Mouse (Mus musculus): Measurements from ENCODE around the gene Eci2. TPM values are rescaled to one million over a fixed set of nuclear protein-coding genes. Genes with fewer than 3 reads are reported as not detected.
A peak's percentile ranks its signal among the peaks of the same experiment; 100 is the strongest.
"Not testable (repeated sequence)": the region's sequence is repeated elsewhere in the genome, so short reads cannot be mapped to it uniquely, and the experiment has no call there.

Gene Eci2
- polyA plus RNA-seq, 1 experiment = 82.4 TPM

DNA sequence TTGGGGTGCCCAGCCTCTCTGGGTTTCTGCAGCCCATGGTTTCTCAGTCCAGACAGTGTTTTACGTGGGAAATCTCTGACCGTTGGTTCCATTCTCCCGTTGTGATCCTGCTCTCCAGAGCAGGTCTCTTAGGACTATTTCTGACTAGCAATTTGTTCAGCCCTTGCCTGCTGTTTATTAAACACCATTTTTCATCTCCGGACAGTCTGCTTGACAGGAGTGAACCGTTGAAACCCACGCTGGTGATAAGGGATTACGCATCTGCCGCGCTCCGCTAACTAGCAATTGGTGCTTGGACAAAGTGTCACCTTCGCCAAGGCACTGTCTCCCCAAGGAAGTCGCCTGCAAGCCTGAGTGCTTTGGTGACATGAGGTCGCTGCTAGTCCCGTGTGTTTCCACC lies 62.5 kb downstream of the Eci2 start:
- Histone ChIP-seq H3K36me3 (ENCODE audit: control insufficient read depth, insufficient read depth, low read length) (no peaks in the 10 kb centered on the region), H3K4me1 (replicated peaks; ENCODE audit: control insufficient read depth, insufficient read depth, low read length) (peaks cover 11% of the 10 kb centered on the region), H3K27me3 (ENCODE audit: control insufficient read depth, insufficient read depth, low read length) (peaks cover 15% of the 10 kb centered on the region), H3K4me3 (ENCODE audit: control insufficient read depth, insufficient read depth, low read length) (no peak overlapping the region), H3K27ac (ENCODE audit: control insufficient read depth, insufficient read depth, low read length) (no peak overlapping the region)
- WGBS = 14% methylated on average over 14 of the region's 14 CpGs
- TF ChIP-seq CTCF (IDR thresholded peaks at IDR 0.05; ENCODE audit: borderline replicate concordance, control insufficient read depth, extremely low read depth, insufficient read depth, low read length, poor library complexity) = no peak
- no peak for TF ChIP-seq POLR2A (IDR thresholded peaks at IDR 0.05; ENCODE audit: control insufficient read depth, extremely low read depth, insufficient read depth, low read length, poor library complexity)
- DNase-seq = no peak

DNA sequence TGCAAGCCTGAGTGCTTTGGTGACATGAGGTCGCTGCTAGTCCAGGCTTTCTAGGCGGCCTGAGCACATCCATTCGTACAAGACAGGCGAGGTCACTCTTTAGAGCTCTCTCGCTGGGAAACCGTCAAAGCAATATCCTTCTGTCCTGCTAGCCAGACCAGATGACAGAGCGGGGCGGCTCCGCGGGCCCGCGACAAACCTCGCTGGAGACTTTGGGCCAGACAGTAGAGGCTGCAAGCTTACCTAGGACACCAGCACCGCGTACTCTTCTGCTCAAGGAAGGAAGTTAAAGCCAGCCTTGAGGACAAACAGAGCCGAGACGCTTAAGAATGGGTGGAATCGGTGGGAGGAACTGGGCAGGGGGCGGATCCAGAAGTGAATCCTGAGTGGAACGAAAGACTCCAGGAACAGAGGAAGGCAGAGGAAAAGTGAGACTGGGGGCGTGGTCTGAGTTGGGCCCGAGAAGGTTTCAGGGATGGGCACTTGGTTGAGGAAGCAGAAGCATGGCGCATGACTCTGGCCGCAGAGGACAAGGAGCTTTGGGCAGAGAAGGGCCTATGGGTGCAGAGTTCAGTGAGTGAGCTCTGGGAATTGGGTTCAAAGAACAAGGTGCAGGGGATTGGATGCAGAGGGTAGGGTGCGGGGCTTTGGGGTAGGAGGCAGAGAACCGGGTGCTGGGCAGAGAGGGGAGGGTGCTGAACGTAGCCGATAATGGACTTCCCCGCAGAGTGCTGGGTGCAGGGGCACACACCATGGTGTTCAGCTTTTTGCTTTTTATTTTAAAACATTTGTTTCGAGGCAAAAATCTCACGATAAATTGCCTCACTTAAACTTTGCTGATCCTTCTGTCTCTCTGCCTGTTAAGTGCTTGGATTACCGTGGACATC lies 63.1 kb downstream of the Eci2 start, which contains the start of gene Eci3:
Eci3 (minus strand) TSS at position 300 of the 887 bp plus-strand sequence.
- peaks cover 11% of the 10 kb centered on the region for H3K4me1 ChIP-seq (replicated peaks; ENCODE audit: control insufficient read depth, insufficient read depth, low read length)
- no peak for DNase-seq
- H3K36me3 ChIP-seq (ENCODE audit: control insufficient read depth, insufficient read depth, low read length) = no peaks in the 10 kb centered on the region
- no peak for TF ChIP-seq CTCF (IDR thresholded peaks at IDR 0.05; ENCODE audit: borderline replicate concordance, control insufficient read depth, extremely low read depth, insufficient read depth, low read length, poor library complexity)
- no peak for TF ChIP-seq POLR2A (IDR thresholded peaks at IDR 0.05; ENCODE audit: control insufficient read depth, extremely low read depth, insufficient read depth, low read length, poor library complexity)
- WGBS = 16% methylated on average over 32 of the region's 32 CpGs
- 0 out of 2 replicates have a peak within 1 kb of the TSS, but pooled peaks have one; percentile 4 for H3K4me3 ChIP-seq (ENCODE audit: control insufficient read depth, insufficient read depth, low read length)
- H3K27me3 ChIP-seq (ENCODE audit: control insufficient read depth, insufficient read depth, low read length) = peaks cover 15% of the 10 kb centered on the region
- no peak within 1 kb of the TSS for H3K27ac ChIP-seq (ENCODE audit: control insufficient read depth, insufficient read depth, low read length)

- Histone ChIP-seq H3K27me3 (ENCODE audit: control insufficient read depth, insufficient read depth, low read length) (peaks cover 13% of the 10 kb centered on the region), H3K36me3 (ENCODE audit: control insufficient read depth, insufficient read depth, low read length) (no peaks in the 10 kb centered on the region), H3K4me1 (replicated peaks; ENCODE audit: control insufficient read depth, insufficient read depth, low read length) (peaks cover 19% of the 10 kb centered on the region), H3K27ac (ENCODE audit: control insufficient read depth, insufficient read depth, low read length) (no peak overlapping the region), H3K4me3 (ENCODE audit: control insufficient read depth, insufficient read depth, low read length) (no peak overlapping the region)
- WGBS = 97% methylated on average over 4 of the region's 4 CpGs
- no peak for DNase-seq
- TF ChIP-seq CTCF (IDR thresholded peaks at IDR 0.05; ENCODE audit: borderline replicate concordance, control insufficient read depth, extremely low read depth, insufficient read depth, low read length, poor library complexity) (no peak), POLR2A (IDR thresholded peaks at IDR 0.05; ENCODE audit: control insufficient read depth, extremely low read depth, insufficient read depth, low read length, poor library complexity) (no peak)
Measured at GRCm38 (mm10) chr13:34960996-34961770, 65.7 kb downstream of the Eci2 start.

GRCm38 (mm10) chr13:34958158-34958557 lies 68.7 kb downstream of the Eci2 start:
- H3K27ac ChIP-seq (ENCODE audit: control insufficient read depth, insufficient read depth, low read length); DNase-seq; H3K4me3 ChIP-seq (ENCODE audit: control insufficient read depth, insufficient read depth, low read length); H3K27me3 ChIP-seq (ENCODE audit: control insufficient read depth, insufficient read depth, low read length); H3K36me3 ChIP-seq (ENCODE audit: control insufficient read depth, insufficient read depth, low read length): not testable (repeated sequence)
- WGBS = 98% methylated on average over 3 of the region's 3 CpGs
- H3K4me1 ChIP-seq (replicated peaks; ENCODE audit: control insufficient read depth, insufficient read depth, low read length) = peaks cover 11% of the 10 kb centered on the region

- Histone ChIP-seq H3K27ac (ENCODE audit: control insufficient read depth, insufficient read depth, low read length) (no peak overlapping the region), H3K4me1 (replicated peaks; ENCODE audit: control insufficient read depth, insufficient read depth, low read length) (peaks cover 11% of the 10 kb centered on the region), H3K27me3 (ENCODE audit: control insufficient read depth, insufficient read depth, low read length) (no peaks in the 10 kb centered on the region), H3K36me3 (ENCODE audit: control insufficient read depth, insufficient read depth, low read length) (no peaks in the 10 kb centered on the region), H3K4me3 (ENCODE audit: control insufficient read depth, insufficient read depth, low read length) (no peak overlapping the region)
- TF ChIP-seq CTCF (IDR thresholded peaks at IDR 0.05; ENCODE audit: borderline replicate concordance, control insufficient read depth, extremely low read depth, insufficient read depth, low read length, poor library complexity) = no peak
- no peak for TF ChIP-seq POLR2A (IDR thresholded peaks at IDR 0.05; ENCODE audit: control insufficient read depth, extremely low read depth, insufficient read depth, low read length, poor library complexity)
- 10% methylated on average over 4 of the region's 4 CpGs for WGBS
- peak; percentile 66 for DNase-seq
Measured at GRCm38 (mm10) chr13:34956901-34957300, 70.0 kb downstream of the Eci2 start.

DNA sequence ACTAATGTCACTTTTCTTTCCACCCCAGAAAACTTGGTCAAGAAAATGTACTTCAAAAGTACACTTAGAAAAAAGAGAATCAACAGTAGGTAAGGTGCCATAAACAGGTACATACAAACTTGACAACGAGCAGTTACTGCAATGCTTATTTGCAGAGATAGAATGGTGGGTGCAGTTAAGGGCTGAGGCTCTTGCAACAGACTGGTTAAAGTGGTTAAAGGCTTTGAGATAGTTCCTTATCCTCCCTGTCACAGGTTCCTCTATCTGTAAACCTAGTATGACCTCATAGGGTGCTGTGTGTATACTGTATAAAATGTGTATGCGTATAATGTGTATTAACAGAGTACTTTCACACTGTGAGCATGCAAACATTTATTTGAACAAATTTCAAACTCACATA lies 75.5 kb downstream of the Eci2 start:
- H3K4me3 ChIP-seq (ENCODE audit: control insufficient read depth, insufficient read depth, low read length); H3K36me3 ChIP-seq (ENCODE audit: control insufficient read depth, insufficient read depth, low read length); H3K27me3 ChIP-seq (ENCODE audit: control insufficient read depth, insufficient read depth, low read length); H3K4me1 ChIP-seq (replicated peaks; ENCODE audit: control insufficient read depth, insufficient read depth, low read length); H3K27ac ChIP-seq (ENCODE audit: control insufficient read depth, insufficient read depth, low read length); DNase-seq: not testable (repeated sequence)
- WGBS = 74% methylated on average over 2 of the region's 2 CpGs

Data from thymus, adult 2 months (tissue).